Mouse (Mus musculus): ENCODE measurements around the gene Txnrd1.

- TF ChIP-seq GATA1 (IDR thresholded peaks at IDR 0.05; ENCODE audit: borderline replicate concordance, low read length) (no peak), FLI1 (IDR thresholded peaks at IDR 0.05; ENCODE audit: low read length) (no peak)
Observed at GRCm38 (mm10) chr10:82798312-82798933, 35.3 kb upstream of the Txnrd1 start.

All from megakaryocyte, embryonic 14.5 days (primary cell).